13 mouse cellular contexts compared by ENCODE assay signal in the genomic region with DNA sequence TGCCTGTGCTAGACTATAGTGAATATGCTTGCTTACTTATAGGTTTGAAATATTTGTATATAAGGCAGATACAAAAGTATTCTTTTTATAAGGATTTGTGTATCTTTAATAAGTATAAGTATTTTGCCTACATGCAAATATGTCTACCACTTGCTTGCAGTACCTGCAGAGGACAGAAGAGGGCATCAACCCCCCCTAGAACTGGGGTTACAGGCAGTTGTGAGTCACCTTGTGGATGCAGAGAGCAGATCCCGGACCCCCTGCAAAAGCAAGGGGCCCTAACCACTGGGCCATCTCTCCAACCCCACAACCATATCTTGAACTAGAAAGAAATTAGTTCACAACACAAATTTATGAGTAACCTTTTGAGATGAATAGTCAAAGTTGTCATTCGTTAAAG.
DNase-seq lines count a peak whose midpoint lies in the region; ATAC-seq and TF ChIP-seq lines count a peak whose summit lies in the region.
"Had no signal": no experiment of that assay in that cellular context is flagged by ENCODE, and none has a peak within 500 bp of the region (broad histone marks: within the 10 kb centered on the region; RNA-seq: fewer than 3 reads in every experiment).

No protein-coding gene starts in this region.

- ATAC-seq in kidney, postnatal 0 days (replicated peaks; ENCODE audit: low FRiP score, low read depth), result no peak
- no peak for ATAC-seq in stomach, postnatal 0 days (ENCODE audit: low FRiP score, low TSS enrichment)
- ATAC-seq: forebrain, embryonic 14.5 days; hindbrain, embryonic 16.5 days; midbrain, embryonic 15.5 days had no signal

- no peak for TF ChIP-seq POLR2A in MEL (IDR thresholded peaks at IDR 0.05; ENCODE audit: control insufficient read depth in 1 of 2, insufficient read depth in 1 of 2, low read depth in 1 of 2, low read length in 2 of 2, poor library complexity in 1 of 2)

- no peak for TF ChIP-seq EP300 in MEL (IDR thresholded peaks at IDR 0.05; ENCODE audit: low read depth in 1 of 2, low read length in 2 of 2)
- TF ChIP-seq EP300 in stomach, postnatal 0 days (optimal IDR thresholded peaks at IDR 0.05), result no peak

- H3K9ac ChIP-seq in kidney, postnatal 0 days (ENCODE audit: low read depth, low read length), result no peak overlapping the region
- no peak overlapping the region for H3K9ac ChIP-seq in MEL (ENCODE audit: control insufficient read depth, low read depth, low read length, poor library complexity, severe bottlenecking)
- H3K9ac ChIP-seq in stomach, postnatal 0 days (ENCODE audit: low read length), result no peak overlapping the region
- H3K9ac ChIP-seq: kidney, embryonic 15.5 days; liver, embryonic 13.5 days; midbrain, embryonic 15.5 days had no signal

- peak; percentile 39; the same call in 1 of the 2 replicates for TF ChIP-seq CTCF in kidney, postnatal 0 days (IDR thresholded peaks at IDR 0.05; ENCODE audit: low read depth)
- peak in 1 of 3 experiments; percentile 9; a peak in 1 of 6 replicates for TF ChIP-seq CTCF in MEL (IDR thresholded peaks at IDR 0.05 in 2 of 3, conservative IDR thresholded peaks at IDR 0.05 in 1 of 3; ENCODE audit: control insufficient read depth in 1 of 3, insufficient read depth in 1 of 3, low read depth in 2 of 3, low read length in 3 of 3, poor library complexity in 1 of 3, severe bottlenecking in 1 of 3)
- TF ChIP-seq CTCF in stomach, postnatal 0 days (IDR thresholded peaks at IDR 0.05; ENCODE audit: low read depth), result peak; percentile 48; the same call in 1 of the 2 replicates

- no peak overlapping the region for H3K4me3 ChIP-seq in kidney, postnatal 0 days (replicated peaks; ENCODE audit: low read depth, low read length)
- H3K4me3 ChIP-seq in MEL (ENCODE audit: control insufficient read depth in 1 of 2, insufficient read depth in 1 of 2, low read depth in 2 of 2, low read length in 2 of 2), result no peak overlapping the region
- H3K4me3 ChIP-seq in stomach, postnatal 0 days (ENCODE audit: low read depth, low read length), result no peak overlapping the region
- H3K4me3 ChIP-seq: kidney, embryonic 15.5 days; liver, embryonic 13.5 days; midbrain, embryonic 15.5 days had no signal

- TF ChIP-seq RAD21 in MEL (IDR thresholded peaks at IDR 0.05; ENCODE audit: low read depth, low read length), result no peak

- H3K27ac ChIP-seq in kidney, postnatal 0 days, result no peak overlapping the region
- no peak overlapping the region for H3K27ac ChIP-seq in MEL (ENCODE audit: control insufficient read depth, low read depth, low read length)
- no peak overlapping the region for H3K27ac ChIP-seq in stomach, postnatal 0 days (replicated peaks)
- H3K27ac ChIP-seq: kidney, embryonic 15.5 days; liver, embryonic 13.5 days; midbrain, embryonic 15.5 days had no signal

- H3K9me3 ChIP-seq in kidney, postnatal 0 days (replicated peaks; ENCODE audit: low read length), result no peaks in the 10 kb centered on the region
- H3K9me3 ChIP-seq in MEL (replicated peaks; ENCODE audit: insufficient read depth, low read length), result no peaks in the 10 kb centered on the region
- no peaks in the 10 kb centered on the region for H3K9me3 ChIP-seq in stomach, postnatal 0 days (ENCODE audit: control insufficient read depth, low read length)
- H3K9me3 ChIP-seq: kidney, embryonic 15.5 days; liver, embryonic 13.5 days; midbrain, embryonic 15.5 days had no signal

- no peaks in the 10 kb centered on the region for H3K4me1 ChIP-seq in kidney, postnatal 0 days (replicated peaks; ENCODE audit: insufficient read depth, low read length)
- H3K4me1 ChIP-seq in MEL (ENCODE audit: control insufficient read depth in 1 of 2, insufficient read depth in 2 of 2, low read length in 2 of 2), result no peaks in the 10 kb centered on the region
- H3K4me1 ChIP-seq in stomach, postnatal 0 days (replicated peaks; ENCODE audit: control insufficient read depth, insufficient read depth), result no peaks in the 10 kb centered on the region
- H3K4me1 ChIP-seq: kidney, embryonic 15.5 days; liver, embryonic 13.5 days; midbrain, embryonic 15.5 days had no signal

- no peaks in the 10 kb centered on the region for H3K27me3 ChIP-seq in kidney, postnatal 0 days (ENCODE audit: insufficient read depth, low read length)
- H3K27me3 ChIP-seq in MEL (ENCODE audit: control insufficient read depth in 1 of 2, insufficient read depth in 2 of 2, low read length in 2 of 2), result no peaks in the 10 kb centered on the region
- H3K27me3 ChIP-seq in stomach, postnatal 0 days (ENCODE audit: control insufficient read depth, insufficient read depth, low read length), result no peaks in the 10 kb centered on the region
- H3K27me3 ChIP-seq: kidney, embryonic 15.5 days; liver, embryonic 13.5 days; midbrain, embryonic 15.5 days had no signal

- no peak overlapping the region for H3K4me2 ChIP-seq in kidney, postnatal 0 days (ENCODE audit: low read length)
- H3K4me2 ChIP-seq in stomach, postnatal 0 days (replicated peaks; ENCODE audit: low read depth), result no peak overlapping the region
- H3K4me2 ChIP-seq: kidney, embryonic 15.5 days; liver, embryonic 13.5 days; midbrain, embryonic 15.5 days had no signal

- no peaks in the 10 kb centered on the region for H3K79me2 ChIP-seq in MEL (ENCODE audit: control insufficient read depth, insufficient read depth, low read length, poor library complexity)

- 85% methylated on average over 2 of the region's 2 CpGs for WGBS in kidney, postnatal 0 days
- 82% methylated on average over 2 of the region's 2 CpGs for WGBS in stomach, postnatal 0 days

- no peaks in the 10 kb centered on the region for H3K36me3 ChIP-seq in kidney, postnatal 0 days (ENCODE audit: insufficient read depth, low read length)
- no peaks in the 10 kb centered on the region for H3K36me3 ChIP-seq in MEL (ENCODE audit: control insufficient read depth in 1 of 2, insufficient read depth in 2 of 2, low read length in 2 of 2)
- no peaks in the 10 kb centered on the region for H3K36me3 ChIP-seq in stomach, postnatal 0 days (ENCODE audit: control insufficient read depth, insufficient read depth, low read length)
- H3K36me3 ChIP-seq: kidney, embryonic 15.5 days; liver, embryonic 13.5 days; midbrain, embryonic 15.5 days had no signal

- no peak for DNase-seq in kidney, postnatal 0 days (ENCODE audit: low spot score)
- DNase-seq in kidney, postnatal 14 days, result no peak
- peak; percentile 30 for DNase-seq in lung, postnatal 10 days
- no peak for DNase-seq in lung, postnatal 4 days
- peak; percentile 2 for DNase-seq in MEL (ENCODE audit: low read depth, low spot score)
- peak; percentile 27 for DNase-seq in stomach, postnatal 0 days (ENCODE audit: low spot score)
- DNase-seq in right cerebral cortex, adult 18-20 months, result no peak
- DNase-seq: liver, embryonic 13.5 days; right cerebral cortex, postnatal 14 days had no signal

TF ChIP-seq in MEL, 35 proteins besides CTCF, POLR2A, EP300 and RAD21:
- TF ChIP-seq ZC3H11A (IDR thresholded peaks at IDR 0.05; ENCODE audit: low read depth, low read length), result no peak
- TF ChIP-seq ELF1 (IDR thresholded peaks at IDR 0.05; ENCODE audit: low read depth, low read length), result no peak
- no peak for TF ChIP-seq NRF1 (IDR thresholded peaks at IDR 0.05; ENCODE audit: insufficient read depth, low read depth, low read length, poor library complexity, severe bottlenecking)
- no peak for TF ChIP-seq TAL1 (IDR thresholded peaks at IDR 0.05; ENCODE audit: low read length)
- TF ChIP-seq POLR2AphosphoS5 (IDR thresholded peaks at IDR 0.05; ENCODE audit: borderline replicate concordance, low read depth, low read length), result no peak
- TF ChIP-seq UBTF (IDR thresholded peaks at IDR 0.05; ENCODE audit: borderline replicate concordance, insufficient read depth, low read depth, low read length), result no peak
- TF ChIP-seq CHD1 (IDR thresholded peaks at IDR 0.05; ENCODE audit: low read depth, low read length), result no peak
- TF ChIP-seq ZKSCAN1 (IDR thresholded peaks at IDR 0.05; ENCODE audit: low read depth, low read length), result no peak
- no peak for TF ChIP-seq MAX (IDR thresholded peaks at IDR 0.05; ENCODE audit: low read length)
- TF ChIP-seq ZMIZ1 (IDR thresholded peaks at IDR 0.05; ENCODE audit: low read depth, low read length), result no peak
- TF ChIP-seq NELFE (IDR thresholded peaks at IDR 0.05; ENCODE audit: low read depth, low read length), result no peak

Comparison
In these comparisons a context has a peak if more than half of its experiments do, and no peak if none do; other contexts are left out.
1. DNase-seq: peak in lung, postnatal 10 days (single experiment), MEL (single experiment) and stomach, postnatal 0 days (single experiment); none in kidney, postnatal 0 days (single experiment), kidney, postnatal 14 days (single experiment), lung, postnatal 4 days (0 of 2) and right cerebral cortex, adult 18-20 months (single experiment).